Mouse (Mus musculus): Measurements from ENCODE around the gene Sars. TPM values are rescaled to one million over a fixed set of nuclear protein-coding genes. Genes with fewer than 3 reads are reported as not detected.

The Sars gene
- polyA plus RNA-seq, 1 experiment from 2014 or later, result 99.5 TPM

- H3K27me3 ChIP-seq (ENCODE audit: control insufficient read depth, insufficient read depth, low read length), result no peaks in the 10 kb centered on the region
- DNase-seq (ENCODE audit: low spot score), result no peak
- H3K36me3 ChIP-seq (ENCODE audit: control insufficient read depth, insufficient read depth, low read length), result no peaks in the 10 kb centered on the region
- no peaks in the 10 kb centered on the region for H3K9me3 ChIP-seq (ENCODE audit: control insufficient read depth, low read length)
- H3K4me2 ChIP-seq (replicated peaks; ENCODE audit: low read depth), result no peak overlapping the region
- TF ChIP-seq CTCF (IDR thresholded peaks at IDR 0.05; ENCODE audit: low read depth) (peak; percentile 15; the same call in 1 of the 2 replicates), EP300 (optimal IDR thresholded peaks at IDR 0.05) (no peak)
- no peak overlapping the region for H3K9ac ChIP-seq (ENCODE audit: low read length)
- no peaks in the 10 kb centered on the region for H3K4me1 ChIP-seq (replicated peaks; ENCODE audit: control insufficient read depth, insufficient read depth)
- no peak overlapping the region for H3K4me3 ChIP-seq (ENCODE audit: low read depth, low read length)
- peak overlapping the region; percentile 45; the same call in 1 of the 2 replicates for H3K27ac ChIP-seq (replicated peaks)
- 58% methylated on average over 5 of the region's 5 CpGs for WGBS
- no peak for ATAC-seq (ENCODE audit: low FRiP score, low TSS enrichment)
These were observed 30.5 kb upstream of the Sars start for GRCm38 (mm10) chr3:108475496-108475895.

DNA sequence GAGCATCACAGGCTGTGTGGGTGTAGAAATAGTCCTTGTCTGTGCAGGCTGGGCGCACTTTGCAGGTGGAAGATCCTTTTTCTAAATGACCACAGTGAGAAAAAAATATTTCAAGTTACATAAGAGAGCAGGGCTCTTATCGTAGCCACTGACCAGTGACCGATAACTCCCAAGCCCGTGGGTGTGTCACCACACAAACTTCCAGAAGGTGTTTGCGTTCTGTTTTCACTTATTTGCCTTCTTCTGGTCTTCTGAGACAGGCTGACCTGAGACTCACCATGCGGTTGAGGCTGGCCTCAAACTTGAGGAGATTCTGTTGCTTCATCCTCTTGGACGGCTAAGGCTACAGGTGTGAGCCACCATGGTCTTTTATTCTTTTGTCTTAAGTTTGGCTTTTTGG is 30.0 kb upstream of the Sars start:
- H3K9ac ChIP-seq (ENCODE audit: low read length), result no peak overlapping the region
- H3K9me3 ChIP-seq (ENCODE audit: control insufficient read depth, low read length), result no peaks in the 10 kb centered on the region
- no peaks in the 10 kb centered on the region for H3K4me1 ChIP-seq (replicated peaks; ENCODE audit: control insufficient read depth, insufficient read depth)
- TF ChIP-seq CTCF (IDR thresholded peaks at IDR 0.05; ENCODE audit: low read depth), result no peak
- no peak for TF ChIP-seq EP300 (optimal IDR thresholded peaks at IDR 0.05)
- H3K36me3 ChIP-seq (ENCODE audit: control insufficient read depth, insufficient read depth, low read length), result no peaks in the 10 kb centered on the region
- no peak overlapping the region for H3K4me3 ChIP-seq (ENCODE audit: low read depth, low read length)
- H3K27ac ChIP-seq (replicated peaks), result peak overlapping the region; percentile 30; the same call in 1 of the 2 replicates
- peak; percentile 61 for DNase-seq (ENCODE audit: low spot score)
- WGBS, result 77% methylated on average over 7 of the region's 7 CpGs
- no peak overlapping the region for H3K4me2 ChIP-seq (replicated peaks; ENCODE audit: low read depth)
- no peaks in the 10 kb centered on the region for H3K27me3 ChIP-seq (ENCODE audit: control insufficient read depth, insufficient read depth, low read length)
- peak; percentile 55; the same call in 1 of the 2 replicates for ATAC-seq (ENCODE audit: low FRiP score, low TSS enrichment)

GRCm38 (mm10) chr3:108467760-108468159 is 22.8 kb upstream of the Sars start:
- H3K4me1 ChIP-seq (replicated peaks; ENCODE audit: control insufficient read depth, insufficient read depth), result no peaks in the 10 kb centered on the region
- DNase-seq (ENCODE audit: low spot score), result peak; percentile 46
- no peaks in the 10 kb centered on the region for H3K27me3 ChIP-seq (ENCODE audit: control insufficient read depth, insufficient read depth, low read length)
- H3K9ac ChIP-seq (ENCODE audit: low read length), result no peak overlapping the region
- H3K4me3 ChIP-seq (ENCODE audit: low read depth, low read length), result no peak overlapping the region
- no peak overlapping the region for H3K4me2 ChIP-seq (replicated peaks; ENCODE audit: low read depth)
- peak; percentile 45 for ATAC-seq (ENCODE audit: low FRiP score, low TSS enrichment)
- no peaks in the 10 kb centered on the region for H3K9me3 ChIP-seq (ENCODE audit: control insufficient read depth, low read length)
- WGBS, result 45% methylated on average over 8 of the region's 8 CpGs
- TF ChIP-seq CTCF (IDR thresholded peaks at IDR 0.05; ENCODE audit: low read depth), result no peak
- TF ChIP-seq EP300 (optimal IDR thresholded peaks at IDR 0.05), result no peak
- H3K27ac ChIP-seq (replicated peaks), result no peak overlapping the region
- no peaks in the 10 kb centered on the region for H3K36me3 ChIP-seq (ENCODE audit: control insufficient read depth, insufficient read depth, low read length)

GRCm38 (mm10) chr3:108466425-108466824 is 21.4 kb upstream of the Sars start:
- WGBS, result 76% methylated on average over 6 of the region's 6 CpGs
- no peaks in the 10 kb centered on the region for H3K36me3 ChIP-seq (ENCODE audit: control insufficient read depth, insufficient read depth, low read length)
- no peaks in the 10 kb centered on the region for H3K27me3 ChIP-seq (ENCODE audit: control insufficient read depth, insufficient read depth, low read length)
- ATAC-seq (ENCODE audit: low FRiP score, low TSS enrichment), result no peak
- no peaks in the 10 kb centered on the region for H3K4me1 ChIP-seq (replicated peaks; ENCODE audit: control insufficient read depth, insufficient read depth)
- DNase-seq (ENCODE audit: low spot score), result peak; percentile 78
- H3K27ac ChIP-seq (replicated peaks), result no peak overlapping the region
- H3K4me3 ChIP-seq (ENCODE audit: low read depth, low read length), result no peak overlapping the region
- no peaks in the 10 kb centered on the region for H3K9me3 ChIP-seq (ENCODE audit: control insufficient read depth, low read length)
- no peak overlapping the region for H3K4me2 ChIP-seq (replicated peaks; ENCODE audit: low read depth)
- TF ChIP-seq CTCF (IDR thresholded peaks at IDR 0.05; ENCODE audit: low read depth), result peak; percentile 79
- TF ChIP-seq EP300 (optimal IDR thresholded peaks at IDR 0.05), result no peak
- H3K9ac ChIP-seq (ENCODE audit: low read length), result no peak overlapping the region

DNA sequence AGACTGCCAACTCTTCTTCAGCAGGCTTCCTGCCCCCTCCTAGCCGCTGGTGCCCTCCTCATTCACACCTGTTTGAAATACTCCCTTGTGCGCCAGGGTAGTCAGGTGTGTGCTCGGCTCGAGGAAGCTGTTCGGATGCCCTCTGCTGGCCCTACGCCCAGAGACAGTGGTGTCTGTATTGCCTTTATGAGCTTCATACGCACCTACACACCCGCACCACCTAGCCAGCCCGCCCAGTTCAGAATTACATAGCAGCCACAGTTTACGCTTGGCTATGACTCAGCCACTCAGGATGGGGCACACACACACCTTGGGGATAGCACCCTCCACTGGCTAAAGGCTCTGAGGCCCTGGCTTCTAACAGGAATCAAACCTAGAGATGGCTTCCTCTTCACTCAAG is 13.9 kb upstream of the Sars start:
- H3K4me3 ChIP-seq (ENCODE audit: low read depth, low read length), result no peak overlapping the region
- H3K36me3 ChIP-seq (ENCODE audit: control insufficient read depth, insufficient read depth, low read length), result no peaks in the 10 kb centered on the region
- no peaks in the 10 kb centered on the region for H3K4me1 ChIP-seq (replicated peaks; ENCODE audit: control insufficient read depth, insufficient read depth)
- H3K27me3 ChIP-seq (ENCODE audit: control insufficient read depth, insufficient read depth, low read length), result no peaks in the 10 kb centered on the region
- peak overlapping the region; percentile 53 for H3K27ac ChIP-seq (replicated peaks)
- ATAC-seq (ENCODE audit: low FRiP score, low TSS enrichment), result peak; percentile 94
- DNase-seq (ENCODE audit: low spot score), result peak; percentile 79
- peak overlapping the region; percentile 29 for H3K4me2 ChIP-seq (replicated peaks; ENCODE audit: low read depth)
- H3K9me3 ChIP-seq (ENCODE audit: control insufficient read depth, low read length), result no peaks in the 10 kb centered on the region
- TF ChIP-seq EP300 (optimal IDR thresholded peaks at IDR 0.05), result no peak
- peak; percentile 69 for TF ChIP-seq CTCF (IDR thresholded peaks at IDR 0.05; ENCODE audit: low read depth)
- H3K9ac ChIP-seq (ENCODE audit: low read length), result no peak overlapping the region
- 23% methylated on average over 10 of the region's 10 CpGs for WGBS

DNA sequence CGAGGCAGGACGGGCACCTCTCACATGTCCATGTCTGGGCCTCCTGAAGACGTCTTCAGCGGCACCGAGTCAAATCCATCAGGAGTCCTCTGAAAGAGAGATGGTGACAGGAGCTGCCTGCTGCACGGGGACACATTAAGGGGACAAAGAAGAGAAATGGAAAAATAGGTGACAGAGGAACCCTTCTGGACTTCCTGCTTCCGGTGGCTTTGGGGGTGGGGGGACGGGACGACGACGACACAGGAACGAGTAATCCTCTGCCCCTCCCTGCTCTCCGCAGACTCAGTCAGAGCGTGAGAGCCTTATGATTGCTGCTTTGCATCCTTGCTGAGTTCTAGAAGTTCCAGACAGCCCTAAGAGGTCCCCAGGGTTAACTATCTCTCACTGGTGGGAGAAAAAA is 13.4 kb upstream of the Sars start:
- H3K4me1 ChIP-seq (replicated peaks; ENCODE audit: control insufficient read depth, insufficient read depth), result no peaks in the 10 kb centered on the region
- H3K9ac ChIP-seq (ENCODE audit: low read length), result no peak overlapping the region
- H3K4me2 ChIP-seq (replicated peaks; ENCODE audit: low read depth), result peak overlapping the region; percentile 29
- DNase-seq (ENCODE audit: low spot score) (no peak), ATAC-seq (ENCODE audit: low FRiP score, low TSS enrichment) (0 out of 2 replicates have a peak, but pooled peaks have one; percentile 25)
- H3K36me3 ChIP-seq (ENCODE audit: control insufficient read depth, insufficient read depth, low read length), result no peaks in the 10 kb centered on the region
- no peak for TF ChIP-seq EP300 (optimal IDR thresholded peaks at IDR 0.05)
- TF ChIP-seq CTCF (IDR thresholded peaks at IDR 0.05; ENCODE audit: low read depth), result no peak
- H3K4me3 ChIP-seq (ENCODE audit: low read depth, low read length), result no peak overlapping the region
- WGBS, result 44% methylated on average over 14 of the region's 14 CpGs
- H3K27ac ChIP-seq (replicated peaks), result peak overlapping the region; percentile 53; the same call in 1 of the 2 replicates
- H3K27me3 ChIP-seq (ENCODE audit: control insufficient read depth, insufficient read depth, low read length), result no peaks in the 10 kb centered on the region
- no peaks in the 10 kb centered on the region for H3K9me3 ChIP-seq (ENCODE audit: control insufficient read depth, low read length)

Data from stomach, postnatal 0 days (tissue).